Mouse (Mus musculus) left cerebral cortex, adult 18-20 months (tissue): ENCODE data around the gene Olfr51. TPM values are rescaled to one million over a fixed set of nuclear protein-coding genes. Genes with fewer than 3 reads are reported as not detected.
"Not testable (repeated sequence)": the region's sequence is repeated elsewhere in the genome, so short reads cannot be mapped to it uniquely, and the experiment has no call there.

Experiments used
- DNase-seq, 2 experiments: peaks; one replicate each; pipeline ENCODE4 v3.0.0; 2021 to 2022; ENCODE audit warnings: low spot score in 2 of 2, mixed read lengths in 1 of 2
- long read RNA-seq, 2 experiments: library from polyadenylated mRNA; stranded (forward); transcript quantifications; one replicate each; pipeline ENCODE4 v2.0.0; 2021
- total RNA-seq, 2 experiments: library from RNA; stranded (reverse); gene quantifications; 2 replicates each; pipeline ENCODE4 v1.2.3; 2021

Olfr51 gene
- total RNA-seq: not detected
- long read RNA-seq, experiment 1: 0 reads
- long read RNA-seq, experiment 2: 0 reads

GRCm38 (mm10) chr11:51003296-51003695 is at the start of gene Olfr51:
Gene Olfr51 (plus strand): TSS chr11:51003596.
- no peak for DNase-seq

GRCm38 (mm10) chr11:50953665-50954064 is 49.7 kb upstream of the Olfr51 start, which contains the start of gene Prop1:
Gene Prop1 (minus strand): TSS chr11:50953765.
- DNase-seq: no peak

GRCm38 (mm10) chr11:50964886-50965285 is 38.5 kb upstream of the Olfr51 start:
- no peak for DNase-seq

- no peak for DNase-seq
Measured at GRCm38 (mm10) chr11:50966230-50966629, 37.2 kb upstream of the Olfr51 start, which contains the start of gene Olfr1378. Gene Olfr1378 (plus strand): TSS chr11:50966530.

- DNase-seq: no peak
Measured at GRCm38 (mm10) chr11:50977216-50977615, 26.2 kb upstream of the Olfr51 start.

- DNase-seq: no peak
Measured at GRCm38 (mm10) chr11:50981667-50982066, 21.7 kb upstream of the Olfr51 start, which contains the start of gene Olfr1377. Gene Olfr1377 (plus strand): TSS chr11:50981967.

- DNase-seq: no peak
Measured at GRCm38 (mm10) chr11:51011821-51012220, 8.4 kb downstream of the Olfr51 start.

GRCm38 (mm10) chr11:51013936-51014335 is 10.5 kb downstream of the Olfr51 start, which contains the start of gene Olfr54:
Gene Olfr54 (plus strand): TSS chr11:51014236.
- DNase-seq: no peak

- DNase-seq: no peak
Measured at GRCm38 (mm10) chr11:51016341-51016740, 12.9 kb downstream of the Olfr51 start.

- DNase-seq: not testable (repeated sequence)
Measured at GRCm38 (mm10) chr11:51026811-51027210, 23.4 kb downstream of the Olfr51 start.

- DNase-seq: not testable (repeated sequence)
Measured at GRCm38 (mm10) chr11:51029381-51029780, 26.0 kb downstream of the Olfr51 start.

- no peak for DNase-seq
Measured at GRCm38 (mm10) chr11:51030225-51030624, 26.8 kb downstream of the Olfr51 start.

GRCm38 (mm10) chr11:51032851-51033250 is 29.5 kb downstream of the Olfr51 start:
- DNase-seq: peak in 1 of 2 experiments; percentile 7

GRCm38 (mm10) chr11:51034141-51034540 is 30.7 kb downstream of the Olfr51 start:
- DNase-seq: not testable (repeated sequence)

GRCm38 (mm10) chr11:51035951-51036350 is 32.6 kb downstream of the Olfr51 start:
- no peak for DNase-seq

GRCm38 (mm10) chr11:51044776-51045175 is 41.4 kb downstream of the Olfr51 start:
- DNase-seq: not testable (repeated sequence)

- DNase-seq: not testable (repeated sequence)
Measured at GRCm38 (mm10) chr11:51047809-51048208, 44.4 kb downstream of the Olfr51 start, which contains the start of gene Olfr1375. Gene Olfr1375 (plus strand): TSS chr11:51048109.

- no peak for DNase-seq
Measured at GRCm38 (mm10) chr11:51051678-51052077, 48.3 kb downstream of the Olfr51 start.

GRCm38 (mm10) chr11:51053230-51053629 is 49.8 kb downstream of the Olfr51 start:
- DNase-seq: no peak

GRCm38 (mm10) chr11:51059151-51059571 is 55.8 kb downstream of the Olfr51 start, which contains the start of gene Zfp354a:
Gene Zfp354a (plus strand): TSS chr11:51059257.
- peak; percentile 71 to 79 for DNase-seq
